Mouse (Mus musculus) adrenal gland, postnatal 14 days (tissue): ENCODE measurements around the gene Slc35g1. TPM values are rescaled to one million over a fixed set of nuclear protein-coding genes. Genes with fewer than 3 reads are reported as not detected.
A peak's percentile ranks its signal among the peaks of the same experiment; 100 is the strongest.

Experiments
- DNase-seq: peaks from one replicate; pipeline ENCODE4 v3.0.0; 2021; ENCODE audit warnings: mixed read lengths
- total RNA-seq: library from RNA; stranded (reverse); gene quantifications from 2 replicates; pipeline ENCODE4 v1.2.3, GENCODE M21; 2021

Gene Slc35g1
- total RNA-seq, 1 experiment from 2014 or later = 16.9 TPM

- DNase-seq = no peak
Measured at GRCm38 (mm10) chr19:38387835-38388234, 7.9 kb upstream of the Slc35g1 start.

- no peak for DNase-seq
Measured at GRCm38 (mm10) chr19:38396633-38396970, 822 bp downstream of the Slc35g1 start.

- no peak for DNase-seq
Measured at GRCm38 (mm10) chr19:38397004-38397403, 1.2 kb downstream of the Slc35g1 start.

- DNase-seq = no peak
Measured at GRCm38 (mm10) chr19:38398966-38399365, 3.2 kb downstream of the Slc35g1 start.

GRCm38 (mm10) chr19:38400851-38401250, 5.1 kb downstream of the Slc35g1 start:
- no peak for DNase-seq

- no peak for DNase-seq
Measured at GRCm38 (mm10) chr19:38401416-38401815, 5.6 kb downstream of the Slc35g1 start.

GRCm38 (mm10) chr19:38410357-38411056, 14.7 kb downstream of the Slc35g1 start:
- no peak for DNase-seq

- no peak for DNase-seq
Measured at GRCm38 (mm10) chr19:38413861-38414260, 18.1 kb downstream of the Slc35g1 start.

GRCm38 (mm10) chr19:38418819-38419423, 23.1 kb downstream of the Slc35g1 start:
- no peak for DNase-seq

- DNase-seq = peak; percentile 21
Measured at GRCm38 (mm10) chr19:38420751-38421295, 25.0 kb downstream of the Slc35g1 start.

GRCm38 (mm10) chr19:38421436-38421835, 25.7 kb downstream of the Slc35g1 start:
- peak; percentile 61 for DNase-seq

GRCm38 (mm10) chr19:38422926-38423325, 27.1 kb downstream of the Slc35g1 start:
- DNase-seq = peak; percentile 14

GRCm38 (mm10) chr19:38423884-38424283, 28.1 kb downstream of the Slc35g1 start:
- DNase-seq = peak; percentile 25

- no peak for DNase-seq
Measured at GRCm38 (mm10) chr19:38424581-38424980, 28.8 kb downstream of the Slc35g1 start.

GRCm38 (mm10) chr19:38429269-38429668, 33.5 kb downstream of the Slc35g1 start:
- peak; percentile 62 for DNase-seq

- no peak for DNase-seq
Measured at GRCm38 (mm10) chr19:38430475-38430874, 34.7 kb downstream of the Slc35g1 start.

- DNase-seq = no peak
Measured at GRCm38 (mm10) chr19:38431326-38431725, 35.5 kb downstream of the Slc35g1 start.

- DNase-seq = no peak
Measured at GRCm38 (mm10) chr19:38432021-38432420, 36.2 kb downstream of the Slc35g1 start.

GRCm38 (mm10) chr19:38433381-38433780, 37.6 kb downstream of the Slc35g1 start:
- DNase-seq = peak; percentile 16

GRCm38 (mm10) chr19:38435221-38435620, 39.4 kb downstream of the Slc35g1 start:
- no peak for DNase-seq

GRCm38 (mm10) chr19:38441860-38442259, 46.1 kb downstream of the Slc35g1 start:
- no peak for DNase-seq

GRCm38 (mm10) chr19:38445758-38446157, 50.0 kb downstream of the Slc35g1 start:
- no peak for DNase-seq
